Comparison of ENCODE assay signal across 22 mouse cellular contexts in genomic region chr14:57833526-57833925, GRCm38 (mm10). TPM values are rescaled to one million over a fixed set of nuclear protein-coding genes. Genes with fewer than 3 reads are reported as not detected.
A peak's percentile ranks its signal among the peaks of the same experiment; 100 is the strongest.
DNase-seq lines count a peak whose midpoint lies in the region; ATAC-seq and TF ChIP-seq lines count a peak whose summit lies in the region.
"Had no signal": no experiment of that assay in that cellular context is flagged by ENCODE, and none has a peak within 500 bp of the region (broad histone marks: within the 10 kb centered on the region; RNA-seq: fewer than 3 reads in every experiment).

No protein-coding gene starts in this region.

- no peak for TF ChIP-seq POLR2A in small intestine, adult 2 months (IDR thresholded peaks at IDR 0.05; ENCODE audit: low read depth, low read length)

- no peak overlapping the region for H3K9ac ChIP-seq in hindbrain, embryonic 11.5 days (ENCODE audit: low read depth, low read length)
- no peak overlapping the region for H3K9ac ChIP-seq in hindbrain, embryonic 13.5 days
- H3K9ac ChIP-seq in lung, embryonic 15.5 days: no peak overlapping the region
- no peak overlapping the region for H3K9ac ChIP-seq in midbrain, postnatal 0 days (replicated peaks; ENCODE audit: low read length, poor library complexity, severe bottlenecking)
- no peak overlapping the region for H3K9ac ChIP-seq in liver, postnatal 0 days (replicated peaks)
- H3K9ac ChIP-seq: embryonic facial prominence, embryonic 15.5 days; forebrain, embryonic 15.5 days; hindbrain, embryonic 15.5 days had no signal

- intact Hi-C loops in heart, postnatal 25 days (cut with DNase I): no loop called here

- 0 out of 2 replicates have a peak, but pooled peaks cover 2% of the 10 kb centered on the region for H3K36me3 ChIP-seq in hindbrain, embryonic 11.5 days (ENCODE audit: control insufficient read depth, insufficient read depth, low read length)
- H3K36me3 ChIP-seq in hindbrain, embryonic 13.5 days: peaks cover 37% of the 10 kb centered on the region
- H3K36me3 ChIP-seq in lung, embryonic 15.5 days: peaks cover 28% of the 10 kb centered on the region
- H3K36me3 ChIP-seq in small intestine, adult 2 months (ENCODE audit: control insufficient read depth, insufficient read depth, low read length): peaks cover 27% of the 10 kb centered on the region
- peaks cover 20% of the 10 kb centered on the region for H3K36me3 ChIP-seq in midbrain, postnatal 0 days (ENCODE audit: insufficient read depth, low read length)
- H3K36me3 ChIP-seq in liver, postnatal 0 days (replicated peaks; ENCODE audit: insufficient read depth, low read length): peaks cover 18% of the 10 kb centered on the region

- no peak overlapping the region for H3K4me3 ChIP-seq in hindbrain, embryonic 11.5 days (ENCODE audit: low read depth, low read length)
- no peak overlapping the region for H3K4me3 ChIP-seq in hindbrain, embryonic 13.5 days
- no peak overlapping the region for H3K4me3 ChIP-seq in lung, embryonic 15.5 days
- no peak overlapping the region for H3K4me3 ChIP-seq in small intestine, adult 2 months (ENCODE audit: low read depth, low read length)
- H3K4me3 ChIP-seq in midbrain, postnatal 0 days (ENCODE audit: low read depth, low read length): no peak overlapping the region
- no peak overlapping the region for H3K4me3 ChIP-seq in liver, postnatal 0 days (ENCODE audit: low read depth, low read length)
- H3K4me3 ChIP-seq: embryonic facial prominence, embryonic 15.5 days; erythroblast, embryonic 14.5 days; forebrain, embryonic 15.5 days; heart, embryonic 10.5 days; hindbrain, embryonic 15.5 days had no signal

- DNase-seq in hindbrain, embryonic 11.5 days (ENCODE audit: low spot score): no peak
- peak; percentile 37 for DNase-seq in lung, postnatal 14 days
- DNase-seq in midbrain, postnatal 0 days (ENCODE audit: low spot score): no peak
- DNase-seq in liver, postnatal 0 days: no peak
- DNase-seq in heart, postnatal 25 days (ENCODE audit: low spot score): no peak
- DNase-seq: adrenal gland, postnatal 14 days; cerebellum, adult 8-10 months; cerebellum, postnatal 14 days; embryo, embryonic 11 days; gastrocnemius, postnatal 10 days; heart, adult 18-20 months; heart, postnatal 10 days had no signal

- 95% methylated on average over 2 of the region's 2 CpGs for WGBS in hindbrain, embryonic 11.5 days
- 97% methylated on average over 2 of the region's 2 CpGs for WGBS in hindbrain, embryonic 13.5 days
- 73% methylated on average over 2 of the region's 2 CpGs for WGBS in lung, embryonic 15.5 days
- 82% methylated on average over 2 of the region's 2 CpGs for WGBS in small intestine, adult 2 months
- WGBS in midbrain, postnatal 0 days: 94% methylated on average over 2 of the region's 2 CpGs
- 94% methylated on average over 2 of the region's 2 CpGs for WGBS in liver, postnatal 0 days (ENCODE audit: insufficient replicate concordance)

- no peaks in the 10 kb centered on the region for H3K4me1 ChIP-seq in hindbrain, embryonic 11.5 days (replicated peaks; ENCODE audit: control insufficient read depth, insufficient read depth, low read length)
- no peaks in the 10 kb centered on the region for H3K4me1 ChIP-seq in hindbrain, embryonic 13.5 days (replicated peaks)
- H3K4me1 ChIP-seq in lung, embryonic 15.5 days: no peaks in the 10 kb centered on the region
- no peaks in the 10 kb centered on the region for H3K4me1 ChIP-seq in small intestine, adult 2 months (ENCODE audit: control insufficient read depth, insufficient read depth, insufficient read length, low read length)
- H3K4me1 ChIP-seq in midbrain, postnatal 0 days (ENCODE audit: insufficient read depth, low read length): no peaks in the 10 kb centered on the region
- H3K4me1 ChIP-seq in liver, postnatal 0 days (ENCODE audit: insufficient read depth): no peaks in the 10 kb centered on the region
- H3K4me1 ChIP-seq: embryonic facial prominence, embryonic 15.5 days; forebrain, embryonic 15.5 days; heart, embryonic 10.5 days; hindbrain, embryonic 15.5 days had no signal

- TF ChIP-seq CTCF in small intestine, adult 2 months (IDR thresholded peaks at IDR 0.05; ENCODE audit: extremely low read depth, insufficient read length, insufficient replicate concordance, low read depth, low read length): no peak
- no peak for TF ChIP-seq CTCF in midbrain, postnatal 0 days (IDR thresholded peaks at IDR 0.05)
- no peak for TF ChIP-seq CTCF in liver, postnatal 0 days (IDR thresholded peaks at IDR 0.05; ENCODE audit: low read depth)

- no peak for ATAC-seq in hindbrain, embryonic 11.5 days (ENCODE audit: low FRiP score)
- no peak for ATAC-seq in hindbrain, embryonic 13.5 days (ENCODE audit: low FRiP score)
- ATAC-seq in lung, embryonic 15.5 days (ENCODE audit: borderline replicate concordance, extremely low read depth, low FRiP score, low TSS enrichment): no peak
- no peak for ATAC-seq in midbrain, postnatal 0 days (ENCODE audit: low FRiP score)
- no peak for ATAC-seq in liver, postnatal 0 days
- ATAC-seq: activated CD4-positive, CD25-positive, alpha-beta regulatory T cell, adult 4 months; forebrain, embryonic 15.5 days; Patski had no signal

- TF ChIP-seq EP300 in liver, postnatal 0 days (IDR thresholded peaks at IDR 0.05; ENCODE audit: low read depth): no peak

- 0 out of 2 replicates have a peak overlapping the region, but pooled peaks have one; percentile 5 for H3K27ac ChIP-seq in hindbrain, embryonic 11.5 days (ENCODE audit: low read depth, low read length)
- H3K27ac ChIP-seq in hindbrain, embryonic 13.5 days: no peak overlapping the region
- 0 out of 2 replicates have a peak overlapping the region, but pooled peaks have one; percentile 11 for H3K27ac ChIP-seq in lung, embryonic 15.5 days
- peak overlapping the region; percentile 32; the same call in 1 of the 2 replicates for H3K27ac ChIP-seq in small intestine, adult 2 months (ENCODE audit: insufficient read depth, low read depth, low read length)
- H3K27ac ChIP-seq in midbrain, postnatal 0 days (ENCODE audit: low read depth, low read length): no peak overlapping the region
- H3K27ac ChIP-seq in liver, postnatal 0 days (ENCODE audit: low read depth): no peak overlapping the region
- H3K27ac ChIP-seq: forebrain, embryonic 15.5 days; heart, embryonic 10.5 days; hindbrain, embryonic 15.5 days had no signal

- no peaks in the 10 kb centered on the region for H3K27me3 ChIP-seq in hindbrain, embryonic 11.5 days (ENCODE audit: control insufficient read depth, insufficient read depth, low read length)
- H3K27me3 ChIP-seq in hindbrain, embryonic 13.5 days: no peaks in the 10 kb centered on the region
- H3K27me3 ChIP-seq in lung, embryonic 15.5 days: no peaks in the 10 kb centered on the region
- no peaks in the 10 kb centered on the region for H3K27me3 ChIP-seq in small intestine, adult 2 months (ENCODE audit: control insufficient read depth, insufficient read depth, low read length)
- H3K27me3 ChIP-seq in midbrain, postnatal 0 days (ENCODE audit: insufficient read depth, low read length): no peaks in the 10 kb centered on the region
- no peaks in the 10 kb centered on the region for H3K27me3 ChIP-seq in liver, postnatal 0 days (ENCODE audit: insufficient read depth, low read length)
- H3K27me3 ChIP-seq: embryonic facial prominence, embryonic 15.5 days; forebrain, embryonic 15.5 days; hindbrain, embryonic 15.5 days; Patski had no signal

- no peaks in the 10 kb centered on the region for H3K9me3 ChIP-seq in hindbrain, embryonic 11.5 days (ENCODE audit: control insufficient read depth, low read length)
- H3K9me3 ChIP-seq in hindbrain, embryonic 13.5 days: no peaks in the 10 kb centered on the region
- no peaks in the 10 kb centered on the region for H3K9me3 ChIP-seq in lung, embryonic 15.5 days
- no peaks in the 10 kb centered on the region for H3K9me3 ChIP-seq in midbrain, postnatal 0 days (ENCODE audit: low read length)
- H3K9me3 ChIP-seq in liver, postnatal 0 days (ENCODE audit: low read length): no peaks in the 10 kb centered on the region
- H3K9me3 ChIP-seq: embryonic facial prominence, embryonic 15.5 days; forebrain, embryonic 15.5 days; heart, embryonic 10.5 days; hindbrain, embryonic 15.5 days had no signal

- no peak overlapping the region for H3K4me2 ChIP-seq in hindbrain, embryonic 11.5 days (replicated peaks; ENCODE audit: low read depth, low read length)
- no peak overlapping the region for H3K4me2 ChIP-seq in hindbrain, embryonic 13.5 days
- H3K4me2 ChIP-seq in lung, embryonic 15.5 days: no peak overlapping the region
- H3K4me2 ChIP-seq in midbrain, postnatal 0 days (ENCODE audit: low read depth, low read length, poor library complexity, severe bottlenecking): no peak overlapping the region
- no peak overlapping the region for H3K4me2 ChIP-seq in liver, postnatal 0 days (ENCODE audit: low read depth, low read length)
- H3K4me2 ChIP-seq: embryonic facial prominence, embryonic 15.5 days; forebrain, embryonic 15.5 days; hindbrain, embryonic 15.5 days had no signal

RNA-seq across cellular contexts. Expression of gene Mrpl57, which starts 7.5 kb away (rescaled TPM):
- 127 and 131 TPM in 2 replicates for polyA plus RNA-seq in hindbrain, embryonic 11.5 days (2014; fragmentation: Nextera tagmentation; extraction: Ambion mirVana)
- 153 and 155 TPM in 2 replicates for polyA plus RNA-seq in hindbrain, embryonic 13.5 days (2015; fragmentation: Nextera tagmentation; extraction: Ambion mirVana)
- polyA plus RNA-seq in lung, embryonic 15.5 days (2015; fragmentation: Nextera tagmentation; extraction: Ambion mirVana): 132 and 140 TPM in 2 replicates
- 36.4 and 52.9 TPM in 2 replicates for polyA plus RNA-seq in small intestine, adult 2 months (2012; rRNA removed)
- 45.4 and 48.3 TPM in 2 replicates for total RNA-seq in midbrain, postnatal 0 days (2014; rRNA removed)
- 205 and 218 TPM in 2 replicates for polyA plus RNA-seq in midbrain, postnatal 0 days (2015; fragmentation: Nextera tagmentation; extraction: Ambion mirVana)
- polyA plus RNA-seq in liver, postnatal 0 days (2015; fragmentation: Nextera tagmentation; extraction: Ambion mirVana): 160 and 163 TPM in 2 replicates
- total RNA-seq in heart, postnatal 25 days (2021): 10 to 100 TPM; 61.4 to 69.0 TPM

RNA-seq across cellular contexts. Expression of gene Ska3, which starts 7.5 kb away (rescaled TPM):
- polyA plus RNA-seq in hindbrain, embryonic 11.5 days (2014; fragmentation: Nextera tagmentation; extraction: Ambion mirVana): 37.2 and 44.5 TPM in 2 replicates
- polyA plus RNA-seq in hindbrain, embryonic 13.5 days (2015; fragmentation: Nextera tagmentation; extraction: Ambion mirVana): 9.8 and 10.2 TPM in 2 replicates
- polyA plus RNA-seq in lung, embryonic 15.5 days (2015; fragmentation: Nextera tagmentation; extraction: Ambion mirVana): 45.0 and 46.9 TPM in 2 replicates
- 0.17 and 0.55 TPM in 2 replicates for polyA plus RNA-seq in small intestine, adult 2 months (2012; rRNA removed)
- total RNA-seq in midbrain, postnatal 0 days (2014; rRNA removed): 2.4 and 4.2 TPM in 2 replicates
- polyA plus RNA-seq in midbrain, postnatal 0 days (2015; fragmentation: Nextera tagmentation; extraction: Ambion mirVana): 3.9 and 4.2 TPM in 2 replicates
- 5.5 and 7.0 TPM in 2 replicates for polyA plus RNA-seq in liver, postnatal 0 days (2015; fragmentation: Nextera tagmentation; extraction: Ambion mirVana)
- total RNA-seq in heart, postnatal 25 days (2021): under 1 TPM; 0.17 to 0.39 TPM

RNA-seq across cellular contexts. Expression of gene Sap18, which starts 35.5 kb away (rescaled TPM):
- 22.8 and 33.7 TPM in 2 replicates for polyA plus RNA-seq in hindbrain, embryonic 11.5 days (2014; fragmentation: Nextera tagmentation; extraction: Ambion mirVana)
- polyA plus RNA-seq in hindbrain, embryonic 13.5 days (2015; fragmentation: Nextera tagmentation; extraction: Ambion mirVana): 22.0 and 30.5 TPM in 2 replicates
- 23.0 and 24.5 TPM in 2 replicates for polyA plus RNA-seq in lung, embryonic 15.5 days (2015; fragmentation: Nextera tagmentation; extraction: Ambion mirVana)
- polyA plus RNA-seq in small intestine, adult 2 months (2012; rRNA removed): 1.2 and 3.6 TPM in 2 replicates
- total RNA-seq in midbrain, postnatal 0 days (2014; rRNA removed): 11.4 and 36.9 TPM in 2 replicates
- 22.4 and 26.8 TPM in 2 replicates for polyA plus RNA-seq in midbrain, postnatal 0 days (2015; fragmentation: Nextera tagmentation; extraction: Ambion mirVana)
- 11.1 and 12.2 TPM in 2 replicates for polyA plus RNA-seq in liver, postnatal 0 days (2015; fragmentation: Nextera tagmentation; extraction: Ambion mirVana)
- total RNA-seq in heart, postnatal 25 days (2021): 10 to 100 TPM; 61.2 to 74.8 TPM

RNA-seq across cellular contexts. Expression of gene Zdhhc20, which starts 56.5 kb away (rescaled TPM):
- polyA plus RNA-seq in hindbrain, embryonic 11.5 days (2014; fragmentation: Nextera tagmentation; extraction: Ambion mirVana): 64.0 and 69.7 TPM in 2 replicates
- polyA plus RNA-seq in hindbrain, embryonic 13.5 days (2015; fragmentation: Nextera tagmentation; extraction: Ambion mirVana): 46.6 and 46.7 TPM in 2 replicates
- polyA plus RNA-seq in lung, embryonic 15.5 days (2015; fragmentation: Nextera tagmentation; extraction: Ambion mirVana): 72.3 and 76.7 TPM in 2 replicates
- polyA plus RNA-seq in small intestine, adult 2 months (2012; rRNA removed): 0.85 and 2.0 TPM in 2 replicates
- 21.5 and 37.3 TPM in 2 replicates for total RNA-seq in midbrain, postnatal 0 days (2014; rRNA removed)
- polyA plus RNA-seq in midbrain, postnatal 0 days (2015; fragmentation: Nextera tagmentation; extraction: Ambion mirVana): 25.6 and 33.2 TPM in 2 replicates
- 10.0 and 12.9 TPM in 2 replicates for polyA plus RNA-seq in liver, postnatal 0 days (2015; fragmentation: Nextera tagmentation; extraction: Ambion mirVana)
- 10 to 100 TPM in 1 of 2 experiments, 1 to 10 TPM in 1; 6.9 to 10.9 TPM for total RNA-seq in heart, postnatal 25 days (2021)
- polyA plus RNA-seq: erythroblast, embryonic 14.5 days had no signal

Comparison
In these comparisons a context has a peak if more than half of its experiments do, and no peak if none do; other contexts are left out.
1. H3K27ac ChIP-seq: peak in hindbrain, embryonic 11.5 days (single experiment), lung, embryonic 15.5 days (single experiment) and small intestine, adult 2 months (single experiment); none in hindbrain, embryonic 13.5 days (single experiment), midbrain, postnatal 0 days (single experiment) and liver, postnatal 0 days (single experiment).